Mouse (Mus musculus): ENCODE measurements at regions not wholly inside any gene's neighbourhood (a gene's known extent, or its start where the extent isn't known, plus 50 kb on each side); places are given as distances from the start of the nearest gene placed in this dataset.
A peak's percentile ranks its signal among the peaks of the same experiment; 100 is the strongest.
"Not testable (repeated sequence)": the region's sequence is repeated elsewhere in the genome, so short reads cannot be mapped to it uniquely, and the experiment has no call there.

GRCm38 (mm10) chr6:13006596-13006995 lies 63.0 kb upstream of the Tmem106b start:
- peak in 1 of 2 experiments; percentile 23 for DNase-seq

GRCm38 (mm10) chr6:12994701-12995100 lies 74.9 kb upstream of the Tmem106b start:
- DNase-seq: no peak

GRCm38 (mm10) chr6:12993772-12994171 lies 75.8 kb upstream of the Tmem106b start:
- DNase-seq: no peak

- DNase-seq: no peak
Observed at GRCm38 (mm10) chr6:12977184-12977897, 92.2 kb upstream of the Tmem106b start.

DNA sequence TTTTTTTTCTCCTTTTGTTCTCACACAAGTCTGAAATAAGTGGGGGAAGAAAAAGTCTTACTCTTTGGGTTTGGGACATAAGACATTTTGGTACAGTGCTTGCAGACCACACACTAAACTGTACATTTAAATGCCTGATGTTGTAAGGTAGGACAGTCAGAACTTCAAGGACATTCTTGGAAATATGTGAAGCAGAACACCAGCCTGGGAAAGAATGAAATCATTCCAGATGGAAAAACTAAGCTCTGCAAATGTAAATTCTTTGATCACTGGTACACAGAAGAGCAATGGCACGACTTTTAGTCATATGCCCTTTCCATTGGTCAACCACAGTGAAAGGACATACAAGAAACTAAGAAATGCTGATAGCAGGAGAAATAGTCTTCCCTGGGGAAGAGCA lies 98.0 kb upstream of the Tmem106b start:
- DNase-seq: no peak

- DNase-seq: no peak
Observed at GRCm38 (mm10) chr6:12967291-12967690, 102.3 kb upstream of the Tmem106b start.

DNA sequence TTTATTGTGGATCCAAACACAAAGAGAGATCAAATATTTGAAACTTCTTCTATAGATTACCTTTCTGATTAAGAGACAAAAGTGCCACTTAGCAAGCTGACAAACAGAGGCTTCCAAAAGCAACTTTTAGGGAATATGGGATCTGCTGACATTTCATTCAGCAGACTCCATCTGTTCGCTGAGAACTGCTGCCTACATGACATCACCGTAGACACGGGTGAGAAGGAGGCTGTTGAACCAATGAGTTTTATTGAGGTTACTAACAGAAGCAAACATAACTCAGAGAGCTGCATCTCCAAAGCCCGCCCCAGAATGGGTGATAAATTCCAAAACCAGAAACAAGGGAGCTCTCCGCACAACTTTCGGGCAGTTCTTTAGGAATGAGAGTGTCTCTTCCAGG lies 111.8 kb upstream of the Tmem106b start:
- no peak for DNase-seq

GRCm38 (mm10) chr6:12911610-12912009 lies 157.9 kb upstream of the Tmem106b start:
- DNase-seq: no peak

DNA sequence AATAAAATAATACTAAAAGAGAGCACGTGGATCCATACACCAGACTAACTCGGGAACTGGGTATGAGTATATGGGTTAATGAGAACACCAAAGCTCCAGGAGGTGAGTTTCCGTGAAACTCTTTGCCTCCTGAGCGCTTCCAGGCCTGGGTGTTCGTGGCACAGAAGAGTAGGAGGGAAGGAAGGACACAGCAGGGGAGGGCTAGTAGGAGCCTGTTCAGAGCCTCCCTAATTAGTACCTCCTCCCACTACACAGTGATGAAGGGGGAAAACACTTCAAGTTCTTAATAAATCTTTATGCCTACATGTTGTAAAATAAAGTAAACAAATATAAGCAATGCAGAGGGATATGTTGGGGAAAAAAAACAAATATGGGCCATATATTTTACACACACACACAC lies 143.7 kb upstream of the Thsd7a start:
- no peak for DNase-seq

DNA sequence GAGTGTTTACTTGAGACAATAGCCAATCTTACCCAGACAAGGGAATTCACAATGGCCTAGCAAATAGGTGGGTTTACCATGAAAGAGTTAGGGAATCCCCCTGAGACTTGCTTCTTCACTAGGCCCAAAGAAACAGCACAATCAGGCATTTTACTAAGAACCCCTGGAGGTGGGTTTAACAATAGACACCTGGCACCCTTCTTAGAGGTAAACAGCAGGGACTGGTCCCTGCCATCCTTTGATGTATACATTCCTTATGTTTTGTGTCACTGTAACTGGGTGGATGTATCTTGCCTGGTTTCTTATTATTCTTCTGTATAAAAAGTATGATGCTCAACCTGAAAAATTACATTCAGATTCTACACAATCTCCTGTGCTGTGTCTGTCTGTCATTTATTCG lies 127.7 kb upstream of the Thsd7a start:
- not testable (repeated sequence) for DNase-seq

- no peak for DNase-seq
Observed at GRCm38 (mm10) chr6:12876366-12876765, 127.2 kb upstream of the Thsd7a start.

GRCm38 (mm10) chr6:12868251-12868650 lies 119.0 kb upstream of the Thsd7a start:
- no peak for DNase-seq

DNA sequence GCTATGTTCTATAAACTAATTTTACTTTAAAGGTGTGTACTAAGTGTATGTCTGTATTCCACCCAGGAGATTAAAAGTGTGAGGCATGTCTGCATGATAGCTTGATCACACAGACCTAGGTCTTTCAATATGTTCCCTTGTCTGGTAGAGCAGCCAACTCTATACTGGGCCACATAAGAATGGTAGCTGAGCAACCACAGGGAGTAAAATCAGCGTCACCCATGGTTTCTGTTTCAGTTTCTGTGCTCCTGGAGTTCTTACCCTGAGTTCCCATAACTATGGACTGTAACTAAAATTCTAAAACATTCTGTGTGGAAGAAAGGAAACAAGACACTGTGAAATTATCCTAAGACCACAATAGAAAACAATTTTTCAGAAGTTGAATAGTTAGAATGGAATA lies 102.8 kb upstream of the Thsd7a start:
- no peak for DNase-seq

GRCm38 (mm10) chr6:12835079-12835478 lies 85.9 kb upstream of the Thsd7a start:
- not testable (repeated sequence) for DNase-seq

GRCm38 (mm10) chr6:12833358-12833757 lies 84.1 kb upstream of the Thsd7a start:
- no peak for DNase-seq

- DNase-seq: no peak
Observed at GRCm38 (mm10) chr6:12831916-12832315, 82.7 kb upstream of the Thsd7a start.

DNA sequence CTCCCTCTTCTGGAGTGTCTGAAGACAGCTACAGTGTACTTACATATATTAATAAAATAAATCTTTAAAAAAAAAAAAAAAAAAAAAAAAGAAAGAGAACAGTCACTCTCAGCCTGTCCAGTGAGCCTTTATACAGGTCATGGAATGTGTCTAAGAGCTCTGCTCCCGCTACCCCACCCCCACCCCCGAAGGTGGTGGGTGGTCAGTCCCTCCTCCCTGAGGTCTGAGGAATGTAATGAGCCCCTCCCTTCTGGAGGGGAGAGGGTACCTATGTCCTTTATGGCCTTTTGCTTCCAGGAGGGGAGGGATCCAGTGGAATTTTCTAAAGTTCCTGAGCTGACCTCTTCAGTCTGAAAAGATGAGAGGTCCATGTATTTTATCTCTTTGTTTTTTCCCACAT lies 82.3 kb upstream of the Thsd7a start:
- DNase-seq: no peak

DNA sequence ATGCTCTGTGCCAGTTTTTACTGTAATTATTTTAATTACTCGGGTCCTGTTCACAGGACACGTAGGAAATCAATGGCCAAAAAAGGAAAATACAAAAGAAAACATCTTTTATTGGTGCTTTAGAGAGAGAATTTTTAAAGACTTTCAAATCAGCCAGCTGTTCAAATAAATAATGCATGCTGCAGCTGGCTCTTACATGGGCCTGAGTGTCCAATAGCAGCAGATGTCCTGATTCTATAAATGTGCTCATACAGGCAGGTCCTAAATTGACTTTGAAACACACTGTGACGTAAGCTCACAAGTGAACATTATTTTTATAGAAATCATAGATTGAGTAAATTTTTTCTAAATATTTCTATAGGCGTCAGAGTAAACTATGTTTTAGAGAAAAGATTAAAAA lies 78.5 kb upstream of the Thsd7a start:
- no peak for DNase-seq

GRCm38 (mm10) chr6:12814972-12815770 lies 66.0 kb upstream of the Thsd7a start:
- no peak for DNase-seq

- DNase-seq: not testable (repeated sequence)
Observed at GRCm38 (mm10) chr6:12813781-12814180, 64.6 kb upstream of the Thsd7a start.

- DNase-seq: no peak
Observed at GRCm38 (mm10) chr6:12812467-12812866, 63.3 kb upstream of the Thsd7a start.

DNA sequence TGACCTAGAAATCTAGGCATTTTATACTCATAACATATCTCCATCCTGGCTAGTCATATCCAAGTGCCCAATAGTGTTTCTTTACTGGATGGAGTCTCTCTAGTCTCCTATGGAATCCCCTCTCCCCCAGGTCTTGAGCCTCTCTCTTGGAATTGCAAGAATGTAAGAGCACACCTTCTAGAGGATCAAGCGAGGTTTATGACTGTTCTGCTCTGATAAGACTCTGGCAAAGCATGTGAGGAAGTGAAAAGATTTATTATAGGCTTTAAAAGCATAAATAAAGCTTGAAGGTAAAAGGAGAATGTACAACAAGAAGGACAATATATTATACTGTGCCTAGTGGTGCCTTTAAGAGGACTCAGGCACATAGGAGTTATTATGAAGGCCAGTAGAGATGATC lies 62.8 kb upstream of the Thsd7a start:
- DNase-seq: no peak

- no peak for DNase-seq
Observed at GRCm38 (mm10) chr6:12809601-12810000, 60.4 kb upstream of the Thsd7a start.
